Mouse (Mus musculus) bone marrow macrophage, adult 2 months (primary cell): Measurements from ENCODE around the gene Rfx3. TPM values are rescaled to one million over a fixed set of nuclear protein-coding genes. Genes with fewer than 3 reads are reported as not detected.

ENCODE experiments used
- H3K27ac ChIP-seq: 2 replicates; pipeline ENCODE4 v1.5.1; 2012; ENCODE audit warnings: low read depth, low read length; ENCODE audit not compliant: insufficient read depth
- H3K4me1 ChIP-seq: 2 replicates; pipeline ENCODE4 v1.6.1; 2012; ENCODE audit warnings: low read length; ENCODE audit not compliant: control insufficient read depth, insufficient read depth
- H3K4me3 ChIP-seq: 2 replicates; pipeline ENCODE4 v1.5.1; 2012; ENCODE audit warnings: mild to moderate bottlenecking, low read length, moderate library complexity; ENCODE audit not compliant: insufficient read depth
- CTCF ChIP-seq: IDR thresholded peaks from 2 replicates; pipeline ENCODE4 v1.5.1; 2012; ENCODE audit warnings: low read depth, mild to moderate bottlenecking, low read length, moderate library complexity
- POLR2A ChIP-seq: IDR thresholded peaks from 2 replicates; pipeline ENCODE4 v1.6.1; 2012; ENCODE audit warnings: mild to moderate bottlenecking, low read depth, low read length, borderline replicate concordance
- polyA plus RNA-seq: library from polyadenylated mRNA; stranded (reverse); fragments of >200 nt; gene quantifications from 2 replicates; pipeline ENCODE4 v1.2.4, GENCODE M21; 2012; ENCODE audit not compliant: missing spikeins, insufficient read depth, insufficient read length

Gene Rfx3
- polyA plus RNA-seq, 1 experiment, result 3.2 TPM

DNA sequence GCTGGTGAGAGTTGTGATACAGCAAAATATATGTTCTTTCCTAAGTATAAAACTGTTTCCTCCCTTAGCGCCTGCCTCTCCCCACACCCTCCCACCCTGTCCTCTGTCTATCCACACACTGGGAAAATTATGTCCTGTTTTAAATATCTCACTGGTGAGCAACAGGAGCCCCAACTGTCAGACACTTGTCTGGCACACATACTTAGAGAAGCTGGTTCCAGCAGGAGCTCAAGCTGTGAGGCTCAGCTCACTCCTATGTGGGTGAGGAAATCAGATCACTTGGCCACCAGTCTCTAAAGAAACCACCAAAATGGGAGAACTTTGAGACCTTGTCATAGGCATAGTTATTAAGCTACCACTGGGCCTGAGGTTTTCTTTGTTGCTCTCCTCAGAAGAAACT lies 7.5 kb downstream of the Rfx3 start:
- TF ChIP-seq POLR2A (no peak), CTCF (no peak)
- Histone ChIP-seq H3K4me3 (no peak overlapping the region), H3K27ac (no peak overlapping the region), H3K4me1 (no peaks in the 10 kb centered on the region)

DNA sequence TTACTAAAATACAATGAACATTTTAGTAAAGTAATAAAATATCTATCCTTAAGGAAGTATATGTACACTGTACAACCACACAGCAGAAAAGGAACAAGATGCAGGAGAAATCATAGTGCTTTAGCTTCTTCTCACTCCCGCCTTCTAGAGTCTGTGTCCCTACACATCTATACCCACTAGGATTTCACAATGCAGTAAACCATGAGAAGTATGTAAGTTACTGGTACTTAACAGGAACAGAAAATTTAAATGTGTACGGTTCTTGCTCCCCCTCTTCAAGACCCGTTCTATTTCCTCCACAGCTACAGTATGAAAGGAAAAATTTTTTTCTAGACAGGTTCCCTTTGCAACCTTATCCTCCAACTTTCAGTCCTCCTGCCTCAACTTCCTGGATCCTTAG lies 8.3 kb downstream of the Rfx3 start:
- Histone ChIP-seq H3K27ac (no peak overlapping the region), H3K4me1 (no peaks in the 10 kb centered on the region), H3K4me3 (no peak overlapping the region)
- TF ChIP-seq CTCF, result no peak
- TF ChIP-seq POLR2A, result no peak

DNA sequence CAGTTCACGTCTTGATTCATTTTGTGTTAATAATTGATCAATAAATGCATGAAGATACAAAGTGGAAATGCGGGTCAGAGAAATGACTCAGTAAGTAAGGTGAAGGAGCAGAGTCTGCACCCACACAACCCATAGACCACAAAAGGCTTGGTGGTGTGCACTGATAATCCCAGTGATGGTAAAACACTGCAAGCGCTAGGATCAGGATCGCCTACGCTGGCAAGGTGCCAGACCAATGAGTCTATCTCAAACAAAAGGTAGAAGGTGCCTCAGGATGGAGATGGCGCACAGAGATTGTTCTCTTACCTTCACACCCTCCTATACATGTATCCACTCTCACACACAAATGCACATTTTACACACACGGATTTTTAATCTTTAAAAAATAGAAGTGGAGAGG lies 18.2 kb downstream of the Rfx3 start:
- H3K4me1 ChIP-seq, result no peaks in the 10 kb centered on the region
- TF ChIP-seq CTCF (no peak), POLR2A (no peak)

DNA sequence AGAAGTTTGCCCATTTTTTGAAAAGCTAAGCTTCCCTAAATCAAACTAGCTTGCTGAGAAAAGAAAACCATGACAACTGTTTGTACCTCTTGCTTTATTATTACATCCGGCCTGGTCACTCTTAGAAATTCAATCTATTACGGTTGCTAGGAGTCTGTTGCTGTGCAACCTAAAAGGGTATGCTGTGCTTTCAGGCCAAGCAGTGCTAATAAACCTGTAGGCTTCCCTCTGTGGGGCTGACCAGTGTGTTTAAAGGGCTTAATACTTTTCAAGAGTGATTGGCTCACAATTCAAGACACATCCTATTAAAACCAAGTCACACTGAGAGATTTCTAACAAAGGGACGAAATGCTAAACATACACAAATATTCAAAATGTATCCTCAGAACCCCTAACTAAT lies 22.2 kb downstream of the Rfx3 start:
- H3K4me1 ChIP-seq, result no peaks in the 10 kb centered on the region
- H3K27ac ChIP-seq, result no peak overlapping the region
- H3K4me3 ChIP-seq, result no peak overlapping the region
- no peak for TF ChIP-seq POLR2A

More for the DNA sequence above, 18.2 kb downstream of the Rfx3 start:
- no peak overlapping the region for H3K4me3 ChIP-seq
- H3K27ac ChIP-seq, result no peak overlapping the region

DNA sequence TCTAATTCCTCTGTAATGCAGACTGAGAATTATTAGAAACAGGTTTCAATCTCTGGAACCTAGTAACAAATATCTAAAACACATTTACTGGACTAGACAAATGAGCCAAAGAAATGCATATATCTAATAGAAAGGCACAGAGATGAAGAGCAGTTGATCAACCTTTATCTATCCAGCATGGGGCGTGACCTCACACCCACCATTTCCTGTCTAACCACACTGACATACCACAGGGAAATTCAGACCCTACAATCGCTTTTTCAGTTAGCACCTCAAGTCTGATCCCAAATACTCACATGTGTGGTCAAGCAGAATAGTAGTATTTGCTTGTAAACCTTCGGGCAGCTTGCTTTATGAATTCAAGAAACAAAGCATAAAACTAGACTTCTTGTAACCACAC lies 43.4 kb downstream of the Rfx3 start:
- Histone ChIP-seq H3K4me3 (no peak overlapping the region), H3K27ac (no peak overlapping the region), H3K4me1 (no peaks in the 10 kb centered on the region)
- TF ChIP-seq CTCF (no peak), POLR2A (no peak)

DNA sequence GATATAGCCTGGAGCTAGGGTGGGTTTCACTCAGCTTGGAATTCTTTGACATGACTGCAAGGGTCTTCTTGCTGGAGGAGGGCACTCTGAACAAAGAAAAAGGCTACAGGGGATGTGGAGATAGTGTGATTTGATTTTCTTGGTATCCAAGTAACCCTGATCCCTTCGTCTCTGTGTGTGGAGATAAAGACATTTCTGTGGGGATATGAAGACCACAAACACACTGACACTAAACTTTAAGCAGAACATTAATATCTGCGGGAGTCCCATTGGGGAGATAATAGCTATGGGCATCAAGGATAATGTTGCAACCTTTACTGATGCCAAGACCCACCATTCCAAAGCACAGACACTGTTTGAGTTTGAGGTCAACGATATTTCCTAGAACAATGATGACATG lies 49.7 kb downstream of the Rfx3 start:
- Histone ChIP-seq H3K27ac (no peak overlapping the region), H3K4me3 (no peak overlapping the region), H3K4me1 (no peaks in the 10 kb centered on the region)
- TF ChIP-seq POLR2A, result no peak

DNA sequence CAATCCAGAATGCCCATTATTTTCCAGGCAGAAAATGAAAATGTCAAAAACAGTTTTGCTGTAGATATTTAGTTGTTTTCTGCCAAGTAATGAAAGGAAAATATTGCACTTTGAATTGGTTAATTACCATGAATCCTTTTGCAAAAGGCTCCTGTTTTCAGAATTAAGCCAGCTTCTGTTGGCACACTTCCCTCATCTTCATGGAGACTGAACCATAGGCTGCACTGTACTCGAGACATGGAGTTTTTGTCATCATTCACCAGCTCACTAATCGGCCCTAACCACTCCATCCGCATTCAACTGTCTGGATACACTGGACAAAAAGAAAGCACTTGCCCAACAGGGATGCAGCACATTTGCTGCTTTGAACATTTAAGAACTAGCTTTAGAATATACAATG lies 75.5 kb downstream of the Rfx3 start:
- H3K4me3 ChIP-seq, result no peak overlapping the region
- H3K27ac ChIP-seq, result no peak overlapping the region
- TF ChIP-seq POLR2A (no peak), CTCF (no peak)
- no peaks in the 10 kb centered on the region for H3K4me1 ChIP-seq

DNA sequence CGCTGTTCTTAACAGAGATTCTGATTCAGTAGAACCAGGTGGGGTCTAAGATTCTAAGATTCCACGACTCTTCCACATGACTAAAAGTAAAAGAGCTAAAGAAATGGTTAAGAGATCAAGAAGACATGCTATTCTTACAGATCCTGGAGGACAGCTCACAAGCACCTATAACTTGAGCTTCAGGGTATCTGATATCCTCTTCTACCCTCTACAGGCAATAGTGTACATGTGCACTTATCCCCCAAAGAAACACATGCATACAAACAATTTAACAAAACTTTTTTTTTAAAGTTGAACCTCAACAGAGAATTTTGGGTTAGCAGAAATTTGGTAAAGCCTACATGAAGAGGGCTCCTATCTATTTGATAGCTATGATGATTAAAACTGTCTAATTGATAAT lies 79.8 kb downstream of the Rfx3 start:
- Histone ChIP-seq H3K4me1 (no peaks in the 10 kb centered on the region), H3K4me3 (no peak overlapping the region), H3K27ac (no peak overlapping the region)
- TF ChIP-seq CTCF (no peak), POLR2A (no peak)

DNA sequence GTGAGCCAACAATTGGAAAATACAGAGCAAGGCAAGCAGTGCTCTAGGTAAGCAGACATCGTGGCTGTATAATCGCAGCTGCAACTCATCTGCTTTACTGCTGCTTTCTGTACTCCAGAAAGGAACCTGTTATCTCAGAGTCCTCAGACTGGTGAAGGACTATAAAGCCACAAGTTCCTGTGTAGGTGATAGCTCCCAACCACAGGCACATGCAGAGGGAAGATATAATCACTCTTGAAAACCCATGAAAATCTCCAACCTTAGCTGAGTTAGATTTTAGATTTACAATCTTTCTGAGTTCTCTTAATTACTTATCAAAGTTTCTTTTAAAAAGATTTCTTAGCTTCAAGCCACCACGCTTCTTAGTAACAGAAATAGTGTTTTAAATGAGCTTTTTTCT lies 84.6 kb downstream of the Rfx3 start:
- Histone ChIP-seq H3K27ac (no peak overlapping the region), H3K4me3 (no peak overlapping the region), H3K4me1 (peaks cover 2% of the 10 kb centered on the region; the same call in 1 of the 2 replicates)
- TF ChIP-seq POLR2A (no peak), CTCF (no peak)

DNA sequence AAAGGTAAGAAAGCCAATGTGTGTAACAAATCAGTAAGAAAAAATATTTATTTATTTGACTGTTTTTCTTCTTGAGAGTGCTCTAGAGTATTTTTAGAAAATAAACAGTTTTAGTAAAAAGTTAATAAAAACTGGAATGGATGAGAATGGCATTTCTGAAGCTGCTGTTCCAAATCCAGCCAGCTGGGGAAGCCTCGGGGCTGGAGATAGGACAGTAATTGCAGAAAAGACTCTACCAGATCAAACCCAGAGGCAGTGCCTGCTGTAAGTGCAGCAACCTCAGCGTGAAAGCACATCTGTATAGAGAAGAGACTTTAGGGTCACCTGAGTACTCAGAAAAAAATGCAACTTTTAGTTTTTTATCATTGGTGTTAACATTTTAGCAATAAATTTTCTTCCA lies 91.9 kb downstream of the Rfx3 start:
- Histone ChIP-seq H3K27ac (no peak overlapping the region), H3K4me3 (no peak overlapping the region), H3K4me1 (peaks cover 2% of the 10 kb centered on the region; the same call in 1 of the 2 replicates)
- TF ChIP-seq CTCF (no peak), POLR2A (no peak)

DNA sequence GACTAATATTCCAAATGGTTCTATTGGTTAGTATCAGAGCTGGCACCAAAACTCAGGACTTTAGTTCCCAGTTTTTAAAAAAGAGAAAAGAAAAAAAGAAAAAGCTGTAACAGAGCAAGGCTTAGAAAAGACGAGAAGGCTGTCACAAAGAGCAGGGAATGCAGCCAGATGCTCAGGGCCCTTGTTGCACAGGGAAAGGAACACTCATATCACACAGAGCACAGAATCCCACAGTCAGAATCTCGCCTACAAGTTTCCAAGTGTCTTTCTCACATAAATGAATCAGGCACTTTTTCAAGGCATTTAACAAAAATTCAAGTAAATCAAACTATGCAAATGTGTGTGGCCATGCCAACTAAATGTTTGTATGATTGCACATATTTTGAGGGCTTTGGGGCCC lies 94.5 kb downstream of the Rfx3 start:
- no peak for TF ChIP-seq CTCF
- TF ChIP-seq POLR2A, result no peak
- Histone ChIP-seq H3K4me1 (no peaks in the 10 kb centered on the region), H3K4me3 (no peak overlapping the region), H3K27ac (no peak overlapping the region)
